Mouse (Mus musculus) heart, postnatal 4 days (tissue): ENCODE results near the gene Hist1h3b. TPM values are rescaled to one million over a fixed set of nuclear protein-coding genes. Genes with fewer than 3 reads are reported as not detected.
"Not testable (repeated sequence)": the region's sequence is repeated elsewhere in the genome, so short reads cannot be mapped to it uniquely, and the experiment has no call there.

Experiments
- DNase-seq: peaks from one replicate; pipeline ENCODE4 v3.0.0; 2021
- total RNA-seq, 2 experiments: library from RNA; stranded (reverse); gene quantifications; 2 replicates each; pipeline ENCODE4 v1.2.3; 2021

The Hist1h3b gene
- total RNA-seq, result 100 to 1,000 TPM; 568 to 625 TPM

DNA sequence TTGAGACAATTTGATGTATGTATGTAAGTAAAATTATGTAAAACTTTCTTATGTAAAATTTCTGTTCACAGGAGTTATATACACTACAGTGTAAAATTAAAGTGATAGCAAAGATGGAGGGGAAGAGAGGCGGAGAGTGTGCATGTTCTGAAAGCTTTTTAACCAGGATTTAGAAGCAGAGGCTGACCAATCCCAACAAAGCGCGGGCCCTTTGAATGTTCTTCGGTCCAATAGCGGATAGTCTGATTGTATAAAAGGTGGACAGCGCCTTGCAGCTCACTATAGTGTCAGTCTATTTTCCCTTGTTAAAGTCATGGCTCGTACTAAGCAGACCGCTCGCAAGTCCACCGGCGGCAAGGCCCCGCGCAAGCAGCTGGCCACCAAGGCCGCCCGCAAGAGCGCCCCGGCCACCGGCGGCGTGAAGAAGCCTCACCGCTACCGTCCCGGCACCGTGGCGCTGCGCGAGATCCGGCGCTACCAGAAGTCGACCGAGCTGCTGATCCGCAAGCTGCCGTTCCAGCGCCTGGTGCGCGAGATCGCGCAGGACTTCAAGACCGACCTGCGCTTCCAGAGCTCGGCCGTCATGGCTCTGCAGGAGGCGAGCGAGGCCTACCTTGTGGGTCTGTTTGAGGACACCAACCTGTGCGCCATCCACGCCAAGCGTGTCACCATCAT is at the start of gene Hist1h3b:
Hist1h3b (plus strand) TSS at position 201 of the 675 bp plus-strand sequence.
- DNase-seq, result peak; percentile 91

DNA sequence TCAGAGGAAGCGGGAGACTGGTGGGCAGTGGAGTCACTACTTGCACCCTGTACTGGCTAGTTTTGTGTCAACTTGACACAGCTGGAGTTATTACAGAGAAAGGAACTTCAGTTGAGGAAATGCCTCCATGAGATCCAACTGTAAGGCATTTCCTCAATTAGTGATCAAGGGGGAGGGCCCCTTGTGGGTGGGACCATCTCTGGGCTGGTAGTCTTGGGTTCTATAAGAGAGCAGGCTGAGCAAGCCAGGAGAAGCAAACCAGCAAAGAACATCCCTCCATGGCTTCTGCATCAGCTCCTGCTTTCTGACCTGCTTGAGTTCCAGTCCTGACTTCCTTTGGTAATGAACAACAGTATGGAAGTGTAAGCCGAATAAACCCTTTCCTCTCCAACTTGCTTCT is 49.3 kb upstream of the Hist1h3b start:
- DNase-seq, result not testable (repeated sequence)

DNA sequence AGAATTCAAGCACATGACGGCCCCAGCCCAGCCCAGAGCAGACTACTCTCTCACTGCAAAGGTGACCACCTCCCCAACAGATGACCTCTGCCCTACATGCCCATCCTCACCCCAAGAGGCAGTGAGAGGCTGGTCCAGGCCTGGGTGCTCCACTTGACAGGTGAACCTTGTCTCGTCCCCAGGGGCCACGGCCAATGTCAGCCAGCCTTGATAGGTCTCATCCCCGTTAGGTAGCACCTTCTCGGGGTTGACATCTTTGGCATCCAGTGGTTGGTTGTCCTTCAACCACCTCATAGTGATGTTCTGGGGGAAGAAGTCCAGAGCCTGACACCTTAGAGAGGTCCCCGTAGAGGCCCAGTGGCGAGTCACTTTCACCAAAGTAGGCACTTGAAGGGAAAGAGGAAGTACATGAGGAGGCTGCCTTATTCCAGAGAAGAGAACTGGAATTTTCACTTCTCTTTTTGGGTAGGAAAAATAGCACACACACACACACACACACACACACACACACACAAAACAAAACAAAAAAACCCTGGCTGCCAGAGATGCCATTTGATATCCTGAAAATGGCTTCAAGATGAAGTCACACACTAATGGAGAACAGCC is 46.2 kb upstream of the Hist1h3b start:
- DNase-seq, result no peak

DNA sequence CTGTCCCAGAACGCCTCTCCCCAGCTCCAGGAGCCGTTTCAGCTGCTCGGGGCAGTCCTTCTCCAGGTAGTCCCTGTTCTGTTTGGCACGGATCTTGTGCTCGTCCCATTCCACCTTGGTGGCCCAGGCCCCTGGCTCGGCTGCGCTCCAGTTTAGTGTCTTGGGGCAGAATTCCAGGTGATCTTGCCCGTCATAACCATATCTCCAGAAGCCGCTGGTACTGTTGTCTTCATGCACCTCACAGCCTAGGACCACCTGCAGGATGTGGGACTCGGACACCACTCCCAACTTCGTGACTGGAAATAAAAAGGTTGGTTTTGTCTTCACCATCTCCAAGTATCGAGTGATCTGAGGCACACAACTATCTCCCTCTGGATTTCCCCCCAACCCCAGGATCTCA is 45.3 kb upstream of the Hist1h3b start:
- DNase-seq, result no peak

DNA sequence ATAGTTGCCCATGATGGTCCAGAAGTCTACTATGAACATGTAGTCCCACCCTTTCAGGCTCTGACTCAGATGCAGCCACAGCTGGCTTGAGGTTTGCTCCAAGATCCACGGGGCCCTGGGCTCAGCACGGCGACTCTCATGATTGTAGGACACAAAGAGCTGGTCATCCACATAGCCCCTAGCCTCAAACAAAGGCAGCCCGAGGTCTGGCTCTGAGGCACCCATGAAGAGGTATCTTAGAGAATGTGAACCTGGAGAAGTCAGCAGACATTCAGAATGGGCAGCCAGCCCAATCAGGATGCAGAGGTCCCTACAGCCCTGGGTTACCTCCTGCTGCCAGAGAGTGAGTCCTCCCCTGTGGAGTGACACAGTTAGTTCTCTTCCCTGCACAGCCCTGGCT is 44.0 kb upstream of the Hist1h3b start:
- no peak for DNase-seq

DNA sequence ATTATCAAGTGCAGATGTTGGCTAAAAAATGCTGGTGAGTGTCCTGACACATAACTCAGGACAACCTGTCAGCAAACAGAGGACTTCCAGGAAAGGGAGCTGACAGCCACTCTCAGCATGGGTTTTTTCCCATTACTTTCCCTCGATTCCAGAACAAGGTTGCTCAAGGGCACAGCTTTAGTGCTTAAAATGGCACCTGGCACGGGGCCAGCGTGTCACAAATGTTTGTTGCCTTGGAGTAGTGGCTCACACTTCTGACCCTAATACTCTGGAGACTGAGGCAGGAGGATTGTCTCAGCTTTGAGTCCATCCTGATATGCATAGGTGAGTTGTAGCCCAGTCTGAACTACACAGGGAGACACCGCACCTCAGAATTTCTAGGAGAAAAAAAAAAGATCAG is 43.4 kb upstream of the Hist1h3b start:
- DNase-seq, result no peak

DNA sequence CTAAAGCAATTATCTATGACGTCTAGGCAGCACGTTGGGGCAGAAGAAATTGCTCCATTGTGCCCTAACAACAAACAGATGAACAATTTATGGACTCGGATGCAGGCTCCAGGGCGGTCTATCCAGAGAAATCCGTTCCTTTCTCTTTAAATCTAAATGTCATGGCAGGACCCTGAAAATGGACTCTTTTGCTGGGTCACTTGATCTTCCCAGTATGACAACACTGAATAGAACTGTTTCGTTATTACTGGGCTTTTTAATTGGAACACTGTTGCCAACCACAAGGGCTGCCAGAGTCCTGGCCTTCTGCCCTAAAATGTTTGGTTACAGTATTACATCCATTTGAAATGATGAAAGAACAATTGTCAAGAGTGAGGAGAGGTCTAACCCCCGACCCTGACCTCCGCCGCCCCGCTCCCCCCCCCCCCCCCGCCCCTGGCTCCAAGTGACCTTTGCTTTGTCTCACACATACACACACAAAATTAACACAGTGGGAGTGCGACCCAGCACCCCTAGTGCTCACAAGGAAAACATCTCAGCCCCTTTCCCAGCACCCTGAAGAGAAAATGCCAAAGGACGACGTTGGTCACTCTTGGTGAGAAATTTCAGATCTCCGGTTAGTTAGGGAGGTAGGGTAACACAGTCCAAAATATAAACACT is 42.2 kb upstream of the Hist1h3b start:
- DNase-seq, result no peak

DNA sequence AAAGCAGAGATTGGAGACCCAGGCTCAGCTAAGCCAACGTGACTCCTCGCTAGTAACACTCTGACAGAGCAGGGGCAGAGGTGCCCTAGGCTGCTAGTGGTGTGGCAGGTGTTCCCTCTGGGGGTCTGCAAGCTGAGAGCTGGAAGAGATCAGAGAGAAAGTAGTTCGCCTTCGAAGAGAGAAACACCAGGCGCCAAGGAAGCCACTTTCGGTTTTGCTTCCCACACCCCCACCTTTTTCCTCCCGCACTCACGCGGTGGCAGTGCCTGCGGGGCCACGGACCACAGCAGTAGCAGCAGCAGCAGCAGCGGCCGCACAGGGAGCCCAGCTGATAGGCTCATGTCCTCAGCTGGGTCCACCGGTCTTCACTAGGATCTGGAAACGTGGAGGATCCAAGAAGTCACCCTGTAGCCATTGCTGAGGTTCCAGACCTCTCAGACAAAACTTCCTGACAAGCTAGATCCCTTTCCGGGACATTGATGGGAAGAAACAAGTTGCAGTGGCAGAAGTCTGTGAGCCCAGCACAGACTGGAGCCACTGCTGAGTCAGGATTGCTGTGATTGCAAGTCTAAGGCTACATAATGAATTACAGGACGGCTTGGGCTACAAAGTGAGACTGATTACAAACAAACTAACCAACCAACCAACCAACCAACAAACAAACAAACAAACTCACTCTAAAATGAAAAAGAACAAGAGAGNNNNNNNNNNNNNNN is 41.5 kb upstream of the Hist1h3b start, which contains the start of gene Hfe:
Hfe (minus strand) TSS at position 481 of the 716 bp plus-strand sequence.
- peak; percentile 59 for DNase-seq

DNA sequence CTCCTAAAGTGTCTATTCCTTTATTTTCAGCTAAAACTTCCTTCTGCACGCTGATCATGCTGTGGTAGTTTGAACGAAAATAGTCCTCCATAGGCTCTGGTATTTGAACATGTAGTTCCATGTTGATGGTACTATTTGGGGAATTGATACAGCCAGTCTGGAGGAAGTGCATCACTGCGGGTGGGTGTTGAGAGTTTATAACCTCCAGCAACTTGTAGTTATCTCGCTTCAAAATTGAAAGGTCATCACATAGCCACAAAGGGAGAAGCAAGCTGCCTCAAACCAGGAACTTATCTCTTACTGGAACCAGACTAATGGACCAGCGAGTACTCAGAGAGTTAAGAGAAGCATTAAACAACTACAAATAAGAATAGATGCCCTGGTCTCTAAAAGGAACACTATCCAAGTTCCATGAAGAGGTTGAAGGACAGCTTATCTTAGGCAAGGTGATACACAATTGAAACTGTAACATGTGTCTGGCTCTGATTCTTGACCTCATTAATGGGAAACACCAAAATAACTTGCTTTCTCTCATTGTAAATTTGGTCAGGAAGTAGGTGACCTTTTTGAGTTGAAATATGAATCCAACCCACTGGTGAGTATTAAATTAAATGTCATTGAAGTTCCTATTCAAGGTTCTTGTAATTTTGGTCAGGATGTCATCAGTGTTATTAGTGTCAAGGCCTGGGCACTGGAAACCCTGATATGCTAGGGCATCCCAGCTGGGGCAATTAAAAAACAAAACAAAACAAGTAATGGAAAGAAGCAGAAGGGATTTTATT is 35.6 kb upstream of the Hist1h3b start:
- no peak for DNase-seq

DNA sequence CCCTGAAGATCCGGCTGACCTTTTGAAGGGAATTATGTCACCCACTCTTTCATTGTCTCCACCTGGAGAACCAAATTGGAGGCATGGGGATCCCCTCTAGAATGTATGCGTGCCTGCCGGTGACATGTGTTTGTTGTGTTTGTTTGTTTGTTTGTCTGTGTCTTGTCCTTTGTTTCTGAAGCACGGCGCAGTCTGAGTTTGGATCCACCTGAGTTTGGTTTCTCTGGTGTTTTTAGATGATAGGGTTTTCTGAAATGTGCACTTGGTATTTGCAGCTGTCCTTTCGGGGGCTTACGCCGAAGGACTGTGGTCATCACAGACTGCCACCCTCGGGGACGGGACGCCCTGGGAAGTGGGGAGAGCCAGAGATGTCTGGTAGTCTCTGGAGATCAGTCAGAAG is 34.9 kb upstream of the Hist1h3b start:
- DNase-seq, result no peak

DNA sequence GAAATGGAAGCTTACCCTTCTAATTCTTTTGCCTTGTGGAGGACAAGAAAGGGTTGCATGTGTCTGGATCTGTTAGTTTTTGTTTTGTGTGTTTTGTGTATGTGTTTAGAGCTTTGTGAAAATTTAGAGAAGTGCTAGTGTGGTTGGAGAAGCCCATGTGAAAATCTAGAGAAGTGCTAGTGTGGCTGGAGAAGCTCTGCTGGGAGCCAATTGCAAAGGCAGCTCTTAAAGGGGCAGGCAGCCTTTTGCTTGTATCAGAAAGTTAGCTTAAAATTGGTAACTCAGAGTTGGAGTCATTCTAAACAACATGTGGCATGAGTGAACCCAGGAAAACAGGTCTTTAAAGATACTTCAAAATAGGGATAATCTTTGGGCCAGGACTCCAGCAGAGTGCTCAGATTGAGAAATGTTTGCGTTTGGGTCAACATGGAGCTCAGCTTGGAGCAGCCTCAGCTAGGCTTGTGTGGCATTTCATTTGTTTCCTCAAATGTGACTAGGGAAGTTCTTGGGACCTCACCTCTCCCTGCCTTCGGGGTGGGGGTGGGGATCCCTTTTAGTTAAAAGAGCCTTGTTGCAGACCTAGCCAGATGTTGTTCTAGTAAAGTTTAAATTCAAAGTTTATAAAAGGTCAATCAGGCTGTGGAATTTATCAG is 34.3 kb upstream of the Hist1h3b start:
- DNase-seq, result not testable (repeated sequence)

DNA sequence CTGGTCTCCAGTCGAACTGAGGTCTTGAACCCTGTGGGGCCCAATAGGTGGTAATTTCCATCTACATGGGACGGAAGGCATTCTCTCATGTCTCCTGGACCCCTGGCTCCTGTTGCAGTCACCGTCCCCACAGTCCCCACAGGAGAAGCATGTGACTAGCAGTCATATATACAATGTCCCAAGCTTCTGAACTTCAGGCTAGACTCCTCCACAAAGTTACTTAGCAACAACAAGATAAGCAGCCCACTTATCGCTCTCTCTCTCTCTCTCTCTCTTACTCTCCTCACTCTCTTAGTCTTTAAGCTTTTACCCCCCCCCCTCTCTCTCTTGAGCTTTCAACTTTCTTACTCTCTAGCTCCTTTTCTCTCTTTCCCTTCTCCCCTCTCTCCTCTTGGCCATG is 27.8 kb upstream of the Hist1h3b start:
- DNase-seq, result peak; percentile 2

DNA sequence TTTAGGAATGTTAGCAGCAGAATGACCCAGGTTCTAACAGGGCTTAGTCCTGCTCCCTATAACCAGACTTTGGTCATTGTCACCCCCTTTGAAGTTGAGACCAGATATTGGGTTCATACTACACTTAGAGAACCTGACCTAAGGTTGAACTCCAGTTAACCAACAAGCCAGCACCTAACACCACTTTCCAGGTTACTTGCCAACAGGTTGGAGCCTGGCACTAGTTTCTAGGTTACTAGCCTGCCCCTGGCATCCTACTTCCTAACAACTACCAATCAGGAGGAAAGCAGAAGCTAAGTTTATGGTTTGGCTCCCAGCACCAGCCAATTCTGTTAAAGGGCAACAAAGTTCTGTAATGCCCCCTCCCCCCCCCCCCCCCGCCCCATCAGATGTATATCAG is 26.9 kb upstream of the Hist1h3b start:
- peak; percentile 2 for DNase-seq

DNA sequence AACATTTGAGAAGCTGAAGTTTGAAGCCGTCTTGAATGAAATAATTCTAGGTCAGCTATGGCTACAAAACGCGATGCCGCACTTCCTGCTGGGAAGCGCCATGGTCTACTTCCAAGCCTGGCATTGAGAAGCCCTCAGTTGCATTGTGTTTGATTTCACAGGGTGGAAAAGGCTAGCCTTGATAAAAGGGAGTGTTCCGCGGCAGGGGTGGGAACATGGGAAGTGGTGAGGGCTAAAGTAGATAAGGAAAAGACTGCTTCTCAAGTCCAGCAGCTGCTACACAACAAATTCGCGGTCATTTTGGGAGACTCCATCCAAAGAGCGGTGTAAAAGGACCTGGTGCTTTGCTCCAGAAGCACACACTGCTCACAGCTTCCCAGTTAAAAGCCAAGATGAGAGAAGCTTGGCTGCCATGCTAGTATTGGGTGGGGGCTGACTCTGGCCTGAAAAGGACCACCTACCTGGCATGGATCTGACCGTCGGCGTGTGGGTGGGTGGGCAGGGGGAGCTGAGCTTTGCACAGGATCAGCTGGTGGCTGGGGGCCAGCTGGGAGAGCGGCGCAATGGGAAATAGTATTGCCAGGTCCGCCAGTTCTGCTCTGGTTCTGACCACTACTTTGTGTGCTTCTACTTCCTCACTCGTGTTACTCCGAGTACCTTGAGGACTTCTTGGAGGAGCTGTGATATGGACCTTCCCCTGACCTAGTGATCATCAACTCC is 23.4 kb upstream of the Hist1h3b start:
- peak; percentile 4 for DNase-seq

DNA sequence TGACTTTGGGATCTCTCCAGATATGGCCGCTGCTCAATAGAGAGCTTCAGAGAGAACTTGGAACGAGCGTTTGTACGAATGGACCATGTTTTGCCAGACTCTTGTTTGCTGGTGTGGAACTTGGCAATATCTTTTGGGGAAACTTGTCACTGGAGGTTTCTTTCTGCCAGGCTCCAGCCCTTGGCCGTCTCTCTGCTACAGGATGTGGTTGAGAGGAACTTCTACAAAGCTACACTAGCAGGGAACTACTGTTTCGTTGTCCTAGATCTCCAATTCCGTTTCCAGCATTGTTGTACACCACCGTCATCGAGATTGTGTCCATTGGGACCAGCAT is 22.9 kb upstream of the Hist1h3b start:
- DNase-seq, result no peak

DNA sequence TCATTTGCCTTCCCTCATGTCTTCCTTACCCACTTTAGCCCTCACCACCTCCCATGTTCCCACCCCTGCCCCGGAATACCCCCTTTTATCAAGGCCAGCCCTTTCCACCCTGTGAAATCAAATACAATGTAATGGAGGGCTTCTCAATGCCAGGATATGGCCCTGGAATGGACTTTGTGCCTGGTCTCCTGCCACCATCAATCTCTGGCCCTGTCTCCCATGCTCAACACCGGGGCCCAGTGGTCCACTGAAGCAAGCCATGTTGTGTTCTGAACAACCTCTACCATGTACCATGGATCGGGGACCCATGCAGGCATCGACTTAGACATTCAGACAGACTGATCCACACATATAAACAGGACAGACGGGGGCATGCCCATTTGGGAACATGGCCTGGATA is 22.4 kb upstream of the Hist1h3b start:
- DNase-seq, result peak; percentile 1

DNA sequence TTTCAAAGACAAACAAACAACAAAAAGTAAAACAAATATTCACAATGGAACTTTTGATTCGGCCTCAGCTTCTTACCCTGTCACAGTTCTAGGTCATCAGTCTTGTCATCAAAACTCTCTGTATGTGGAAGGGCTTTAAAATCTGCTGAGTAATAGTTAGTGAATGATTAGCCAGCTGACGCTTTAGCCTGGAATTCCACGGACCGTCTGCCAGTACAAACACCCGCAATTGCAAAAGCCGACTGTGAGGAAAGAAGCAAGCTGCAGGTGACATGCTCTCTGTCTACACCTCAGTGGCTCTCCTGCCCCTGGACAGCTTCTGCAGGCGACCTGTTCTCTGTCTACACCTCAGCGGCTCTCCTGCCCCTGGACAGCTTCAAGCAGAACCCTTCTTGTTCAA is 21.6 kb upstream of the Hist1h3b start:
- DNase-seq, result peak; percentile 25

DNA sequence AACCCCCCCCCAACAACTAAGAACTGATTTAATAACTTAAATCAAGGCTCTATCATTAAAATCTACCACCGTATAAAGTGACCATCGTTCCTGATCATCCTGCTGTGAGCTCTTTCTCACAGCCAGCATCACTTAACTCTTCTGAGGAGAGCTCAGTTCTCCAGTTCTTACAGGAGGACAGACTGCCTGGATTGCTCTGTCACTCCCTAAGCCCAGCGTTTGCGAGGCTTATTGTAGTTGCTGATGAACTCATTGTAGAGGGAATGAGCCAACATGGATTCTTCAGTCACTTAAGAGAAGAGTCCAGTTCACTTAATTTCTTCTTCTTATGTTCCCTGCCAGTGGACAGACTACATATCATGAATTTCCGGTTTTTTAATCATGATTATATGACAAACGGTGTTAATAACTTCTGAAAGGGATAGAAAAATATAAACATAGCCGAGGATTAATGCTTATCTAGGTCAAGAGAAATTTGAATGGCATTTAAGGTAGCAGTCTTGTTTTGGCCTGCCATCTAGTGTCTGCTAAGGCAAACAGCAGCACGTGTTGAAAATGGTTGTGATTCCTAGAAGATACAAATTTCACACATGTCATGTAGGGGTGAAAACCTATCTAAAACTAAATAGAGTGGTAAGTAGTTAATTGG is 19.8 kb upstream of the Hist1h3b start:
- peak; percentile 42 for DNase-seq

DNA sequence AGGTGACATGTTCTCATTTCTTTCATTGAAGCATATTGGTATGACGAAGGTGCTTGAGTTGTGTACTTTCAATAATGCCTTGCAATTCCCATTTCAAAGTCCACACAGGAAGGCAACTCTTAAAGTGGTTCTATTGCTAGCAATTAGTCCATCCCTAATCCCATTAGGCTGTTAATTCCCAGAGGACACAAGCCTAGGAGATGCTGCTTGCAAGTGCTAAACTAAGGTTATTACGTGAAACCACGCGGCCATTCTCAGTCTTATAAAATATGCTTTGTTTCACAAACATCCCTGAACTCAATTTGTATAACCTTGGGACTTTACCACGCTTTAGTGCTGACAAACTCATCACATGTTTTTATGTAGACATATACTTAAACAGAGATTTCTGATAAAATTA is 15.0 kb upstream of the Hist1h3b start:
- no peak for DNase-seq

DNA sequence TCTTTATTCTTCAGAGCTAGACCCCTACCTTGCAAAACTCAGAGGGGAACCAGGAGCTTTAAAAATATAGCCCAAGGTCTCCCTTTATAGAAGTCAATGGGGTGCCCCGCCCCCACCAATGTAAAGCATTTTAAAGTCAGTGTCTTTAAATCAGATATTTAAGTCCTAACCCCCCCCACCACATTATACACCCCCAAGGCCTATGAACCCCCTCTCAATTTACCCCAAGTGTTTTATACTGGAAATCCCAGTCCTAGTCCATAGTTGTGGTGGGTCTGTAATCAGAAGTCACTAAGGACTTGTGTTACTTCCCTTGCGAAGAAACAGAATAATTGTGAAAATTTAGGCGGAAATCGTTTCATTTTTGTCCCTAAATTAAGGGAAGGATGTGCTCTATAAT is 14.0 kb upstream of the Hist1h3b start:
- no peak for DNase-seq

DNA sequence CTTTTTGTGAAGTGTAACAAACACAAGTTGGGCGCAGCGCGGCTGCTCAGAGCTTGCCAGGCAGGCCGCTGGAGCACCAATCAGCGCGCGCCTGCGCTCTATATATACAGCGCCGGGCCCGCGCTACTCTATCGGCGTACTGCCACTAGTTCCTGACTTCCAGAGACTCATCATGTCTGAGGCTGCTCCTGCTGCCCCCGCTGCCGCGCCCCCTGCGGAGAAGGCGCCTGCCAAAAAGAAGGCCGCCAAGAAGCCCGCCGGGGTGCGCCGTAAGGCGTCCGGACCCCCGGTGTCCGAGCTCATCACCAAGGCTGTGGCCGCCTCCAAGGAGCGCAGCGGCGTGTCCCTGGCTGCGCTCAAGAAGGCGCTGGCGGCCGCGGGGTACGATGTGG is 13.4 kb upstream of the Hist1h3b start, which contains the start of gene Hist1h1c:
Hist1h1c (plus strand) TSS at position 132 of the 392 bp plus-strand sequence.
- peak; percentile 93 for DNase-seq
